Mouse (Mus musculus): ENCODE data around the gene Sept14. TPM values are rescaled to one million over a fixed set of nuclear protein-coding genes. Genes with fewer than 3 reads are reported as not detected.

Gene Sept14
- not detected in 2 replicates for polyA plus RNA-seq (2015; fragmentation: Nextera tagmentation; extraction: Ambion mirVana)

DNA sequence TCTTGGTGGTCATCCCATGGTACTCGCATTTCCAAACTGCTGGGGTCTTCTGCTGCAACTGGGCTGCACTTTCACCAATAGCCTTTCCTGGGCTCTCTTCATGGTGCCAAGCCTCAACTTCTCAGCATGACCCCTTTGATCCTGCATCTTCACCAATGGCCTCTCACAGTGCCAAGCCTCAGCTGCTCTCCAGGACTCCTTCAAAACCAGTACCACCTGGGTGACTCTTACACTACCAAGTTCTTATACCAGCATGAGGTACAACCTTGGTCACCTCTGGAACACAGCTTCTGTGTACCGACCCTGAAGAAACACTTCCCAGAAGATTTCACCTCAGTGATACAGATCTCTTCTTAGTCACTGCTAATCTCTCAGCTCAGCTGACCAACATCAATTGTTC, at the start of gene Sept14:
Gene Sept14, minus strand, starts transcription at position 101 of the 400 bp plus-strand sequence.
- H3K4me1 ChIP-seq (replicated peaks) = no peaks in the 10 kb centered on the region
- 64% methylated on average over 2 of the region's 2 CpGs for WGBS

DNA sequence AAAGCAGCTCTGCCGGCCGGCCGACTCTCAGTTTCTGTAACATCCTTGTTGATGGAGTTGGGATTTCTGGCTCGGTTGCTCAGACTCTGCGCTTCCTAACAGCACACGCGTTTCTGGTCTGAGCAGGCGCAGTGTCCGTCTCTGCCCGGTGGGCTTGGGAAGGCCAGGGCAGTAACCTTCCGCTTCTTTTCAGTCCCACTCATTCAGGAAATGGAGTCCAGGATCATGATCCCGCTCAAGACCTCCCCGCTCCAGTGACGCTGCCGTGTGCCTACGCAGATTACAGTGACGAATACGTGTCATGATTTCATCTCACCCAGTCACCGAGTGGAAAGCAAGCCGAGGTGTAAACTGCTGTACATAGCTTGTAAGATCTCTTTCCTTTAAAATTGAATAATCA, 48.6 kb upstream of the Sept14 start:
- no peak overlapping the region for H3K9ac ChIP-seq (replicated peaks)
- no peak overlapping the region for H3K4me3 ChIP-seq (replicated peaks)
- H3K4me2 ChIP-seq (replicated peaks) = no peak overlapping the region
- 0 out of 2 replicates have a peak, but pooled peaks cover 3% of the 10 kb centered on the region for H3K4me1 ChIP-seq (replicated peaks)
- H3K27ac ChIP-seq = no peak overlapping the region
- peaks cover 58% of the 10 kb centered on the region for H3K36me3 ChIP-seq
- H3K27me3 ChIP-seq = no peaks in the 10 kb centered on the region
- no peak for ATAC-seq
- 94% methylated on average over 20 of the region's 20 CpGs for WGBS
- no peaks in the 10 kb centered on the region for H3K9me3 ChIP-seq

More for the DNA sequence above, at the start of gene Sept14:
- H3K9me3 ChIP-seq = no peaks in the 10 kb centered on the region
- H3K9ac ChIP-seq (replicated peaks) = no peak within 1 kb of the TSS
- H3K27me3 ChIP-seq = no peaks in the 10 kb centered on the region
- ATAC-seq = no peak
- H3K4me2 ChIP-seq (replicated peaks) = no peak within 1 kb of the TSS
- H3K4me3 ChIP-seq (replicated peaks) = no peak within 1 kb of the TSS
- H3K36me3 ChIP-seq = no peaks in the 10 kb centered on the region
- no peak within 1 kb of the TSS for H3K27ac ChIP-seq

DNA sequence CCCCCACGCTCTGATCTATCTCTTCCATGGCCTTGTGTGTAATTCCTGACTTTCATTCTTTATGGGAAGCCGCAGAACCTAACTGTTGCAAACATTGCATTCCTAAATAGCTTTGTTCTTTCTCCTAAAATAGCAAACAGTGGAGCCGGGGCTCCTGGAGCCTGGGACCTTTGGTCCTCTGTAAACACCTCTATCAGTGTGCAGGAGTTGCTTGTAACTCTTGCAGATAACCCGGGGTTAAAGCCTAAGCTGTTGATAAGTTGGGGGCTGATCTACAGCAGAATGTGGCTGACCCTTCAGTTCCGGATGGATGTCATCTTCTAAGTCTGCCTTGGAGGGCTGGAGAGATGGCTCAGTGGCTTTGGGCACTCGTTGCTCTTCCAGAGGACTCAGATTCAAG, 35.7 kb upstream of the Sept14 start:
- H3K27me3 ChIP-seq = no peaks in the 10 kb centered on the region
- ATAC-seq = no peak
- no peak overlapping the region for H3K27ac ChIP-seq
- no peak overlapping the region for H3K9ac ChIP-seq (replicated peaks)
- no peak overlapping the region for H3K4me2 ChIP-seq (replicated peaks)
- no peaks in the 10 kb centered on the region for H3K4me1 ChIP-seq (replicated peaks)
- H3K4me3 ChIP-seq (replicated peaks) = no peak overlapping the region
- H3K36me3 ChIP-seq = peaks cover 69% of the 10 kb centered on the region
- 90% methylated on average over 6 of the region's 6 CpGs for whole genome bisulfite sequencing
- H3K9me3 ChIP-seq = no peaks in the 10 kb centered on the region

GRCm38 (mm10) chr5:129742903-129743488, 34.7 kb upstream of the Sept14 start:
- H3K36me3 ChIP-seq = peaks cover 60% of the 10 kb centered on the region
- H3K4me1 ChIP-seq (replicated peaks) = no peaks in the 10 kb centered on the region
- ATAC-seq = no peak
- H3K9ac ChIP-seq (replicated peaks) = no peak overlapping the region
- 89% methylated on average over 7 of the region's 7 CpGs for WGBS
- H3K27ac ChIP-seq = no peak overlapping the region
- no peaks in the 10 kb centered on the region for H3K9me3 ChIP-seq
- no peak overlapping the region for H3K4me3 ChIP-seq (replicated peaks)
- no peaks in the 10 kb centered on the region for H3K27me3 ChIP-seq
- H3K4me2 ChIP-seq (replicated peaks) = no peak overlapping the region

- H3K9me3 ChIP-seq = no peaks in the 10 kb centered on the region
- ATAC-seq = no peak
- H3K36me3 ChIP-seq = peaks cover 44% of the 10 kb centered on the region
- H3K27me3 ChIP-seq = no peaks in the 10 kb centered on the region
- 100% methylated on average over 1 of the region's 1 CpGs for WGBS
- no peak overlapping the region for H3K27ac ChIP-seq
- no peak overlapping the region for H3K9ac ChIP-seq (replicated peaks)
- H3K4me1 ChIP-seq (replicated peaks) = no peaks in the 10 kb centered on the region
- H3K4me3 ChIP-seq (replicated peaks) = no peak overlapping the region
- H3K4me2 ChIP-seq (replicated peaks) = no peak overlapping the region
These were observed 32.7 kb upstream of the Sept14 start for GRCm38 (mm10) chr5:129740976-129741375.

DNA sequence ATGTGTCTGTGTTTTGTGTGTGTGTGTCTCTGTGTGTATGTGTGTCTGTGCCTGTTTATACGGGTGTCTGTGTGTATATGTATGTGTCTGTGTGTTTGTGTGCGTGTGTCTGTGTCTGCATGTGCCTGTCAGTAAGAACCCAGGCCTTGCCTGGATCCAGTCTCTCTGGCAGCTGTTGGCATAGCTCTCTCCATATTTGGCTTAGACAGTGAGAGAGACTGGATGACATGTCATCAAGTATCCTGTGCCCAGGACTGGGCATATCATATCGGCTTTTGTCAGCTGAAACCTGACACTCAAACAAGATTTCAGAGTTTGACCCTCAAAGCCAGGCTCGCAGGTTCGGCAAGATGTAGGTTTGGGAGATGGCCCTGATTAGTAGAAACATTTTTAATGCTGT, 22.7 kb upstream of the Sept14 start:
- H3K4me1 ChIP-seq (replicated peaks) = peaks cover 31% of the 10 kb centered on the region
- no peak overlapping the region for H3K9ac ChIP-seq (replicated peaks)
- no peak overlapping the region for H3K4me2 ChIP-seq (replicated peaks)
- no peaks in the 10 kb centered on the region for H3K36me3 ChIP-seq
- H3K27ac ChIP-seq = no peak overlapping the region
- no peaks in the 10 kb centered on the region for H3K9me3 ChIP-seq
- H3K27me3 ChIP-seq = no peaks in the 10 kb centered on the region
- ATAC-seq = no peak
- 84% methylated on average over 5 of the region's 5 CpGs for WGBS
- no peak overlapping the region for H3K4me3 ChIP-seq (replicated peaks)

GRCm38 (mm10) chr5:129730344-129730743, 22.0 kb upstream of the Sept14 start:
- Histone ChIP-seq H3K27ac (no peak overlapping the region), H3K4me2 (replicated peaks) (no peak overlapping the region), H3K4me3 (replicated peaks) (no peak overlapping the region), H3K36me3 (no peaks in the 10 kb centered on the region), H3K9ac (replicated peaks) (no peak overlapping the region), H3K9me3 (no peaks in the 10 kb centered on the region), H3K4me1 (replicated peaks) (peaks cover 35% of the 10 kb centered on the region), H3K27me3 (no peaks in the 10 kb centered on the region)
- WGBS = 90% methylated on average over 11 of the region's 11 CpGs
- ATAC-seq = no peak

GRCm38 (mm10) chr5:129729286-129729685, 21.0 kb upstream of the Sept14 start:
- H3K9ac ChIP-seq (replicated peaks) = 0 out of 2 replicates have a peak overlapping the region, but pooled peaks have one; percentile 32
- no peaks in the 10 kb centered on the region for H3K27me3 ChIP-seq
- H3K4me1 ChIP-seq (replicated peaks) = peaks cover 35% of the 10 kb centered on the region
- H3K4me2 ChIP-seq (replicated peaks) = no peak overlapping the region
- no peak overlapping the region for H3K4me3 ChIP-seq (replicated peaks)
- no peaks in the 10 kb centered on the region for H3K9me3 ChIP-seq
- H3K36me3 ChIP-seq = no peaks in the 10 kb centered on the region
- ATAC-seq = no peak
- 68% methylated on average over 11 of the region's 11 CpGs for WGBS
- H3K27ac ChIP-seq = no peak overlapping the region

- WGBS = 93% methylated on average over 3 of the region's 3 CpGs
- no peaks in the 10 kb centered on the region for H3K9me3 ChIP-seq
- H3K4me2 ChIP-seq (replicated peaks) = no peak overlapping the region
- peaks cover 35% of the 10 kb centered on the region for H3K4me1 ChIP-seq (replicated peaks)
- no peak for ATAC-seq
- no peaks in the 10 kb centered on the region for H3K36me3 ChIP-seq
- H3K9ac ChIP-seq (replicated peaks) = no peak overlapping the region
- no peaks in the 10 kb centered on the region for H3K27me3 ChIP-seq
- H3K27ac ChIP-seq = no peak overlapping the region
- no peak overlapping the region for H3K4me3 ChIP-seq (replicated peaks)
These were observed 18.5 kb upstream of the Sept14 start for GRCm38 (mm10) chr5:129726784-129727183.

- no peak overlapping the region for H3K27ac ChIP-seq
- WGBS = 19% methylated on average over 7 of the region's 7 CpGs
These were observed 17.6 kb upstream of the Sept14 start for GRCm38 (mm10) chr5:129725774-129726392.

GRCm38 (mm10) chr5:129724834-129725773, 16.8 kb upstream of the Sept14 start, which contains the start of gene Nipsnap2:
TSS of gene Nipsnap2 (plus strand) at chr5:129725063.
- Histone ChIP-seq H3K4me3 (replicated peaks) (peak within 1 kb of the TSS; percentile 85), H3K9me3 (no peaks in the 10 kb centered on the region), H3K27me3 (no peaks in the 10 kb centered on the region), H3K9ac (replicated peaks) (peak within 1 kb of the TSS; percentile 97), H3K27ac (peak within 1 kb of the TSS; percentile 95), H3K36me3 (peaks cover 2% of the 10 kb centered on the region), H3K4me1 (replicated peaks) (peaks cover 30% of the 10 kb centered on the region), H3K4me2 (replicated peaks) (peak within 1 kb of the TSS; percentile 53)
- WGBS = under 1% methylated on average over 74 of the region's 93 CpGs
- ATAC-seq = peak; percentile 95

More at GRCm38 (mm10) chr5:129725774-129726392, 17.6 kb upstream of the Sept14 start:
- Histone ChIP-seq H3K36me3 (no peaks in the 10 kb centered on the region), H3K4me1 (replicated peaks) (peaks cover 35% of the 10 kb centered on the region), H3K4me3 (replicated peaks) (peak overlapping the region; percentile 85), H3K27me3 (no peaks in the 10 kb centered on the region), H3K9me3 (no peaks in the 10 kb centered on the region), H3K4me2 (replicated peaks) (peak overlapping the region; percentile 53), H3K9ac (replicated peaks) (peak overlapping the region; percentile 97; the same call in 1 of the 2 replicates)
- ATAC-seq = no peak

DNA sequence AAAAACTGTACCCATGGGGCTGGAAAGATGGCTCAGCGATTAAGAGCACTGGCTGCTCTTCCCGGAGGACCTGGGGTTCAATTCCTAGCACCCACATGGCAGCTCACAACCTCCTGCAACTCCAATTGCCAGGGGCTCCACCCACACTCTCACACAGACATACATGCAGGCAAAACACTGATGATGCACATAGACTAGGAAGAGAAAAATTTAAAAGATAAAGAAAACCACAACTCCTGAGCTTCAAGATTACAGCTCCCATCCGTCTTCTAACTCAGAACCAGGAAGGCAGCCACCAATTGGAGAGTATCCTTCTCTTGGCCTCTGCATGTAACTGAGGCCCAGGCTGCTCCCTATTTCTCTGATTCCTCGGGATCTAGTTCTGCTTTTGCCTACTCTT, 16.0 kb upstream of the Sept14 start:
- H3K4me1 ChIP-seq (replicated peaks) = peaks cover 27% of the 10 kb centered on the region
- no peak; the same call in 1 of the 2 replicates for ATAC-seq
- H3K4me2 ChIP-seq (replicated peaks) = peak overlapping the region; percentile 30; the same call in 1 of the 2 replicates
- H3K9me3 ChIP-seq = no peaks in the 10 kb centered on the region
- 55% methylated on average over 4 of the region's 4 CpGs for WGBS
- peak overlapping the region; percentile 85 for H3K4me3 ChIP-seq (replicated peaks)
- no peaks in the 10 kb centered on the region for H3K27me3 ChIP-seq
- H3K27ac ChIP-seq = no peak overlapping the region
- H3K9ac ChIP-seq (replicated peaks) = no peak overlapping the region
- peaks cover 10% of the 10 kb centered on the region for H3K36me3 ChIP-seq

Data from midbrain, embryonic 13.5 days (tissue).